Comparison of ENCODE assay signal across 8 mouse cellular contexts in the genomic region with DNA sequence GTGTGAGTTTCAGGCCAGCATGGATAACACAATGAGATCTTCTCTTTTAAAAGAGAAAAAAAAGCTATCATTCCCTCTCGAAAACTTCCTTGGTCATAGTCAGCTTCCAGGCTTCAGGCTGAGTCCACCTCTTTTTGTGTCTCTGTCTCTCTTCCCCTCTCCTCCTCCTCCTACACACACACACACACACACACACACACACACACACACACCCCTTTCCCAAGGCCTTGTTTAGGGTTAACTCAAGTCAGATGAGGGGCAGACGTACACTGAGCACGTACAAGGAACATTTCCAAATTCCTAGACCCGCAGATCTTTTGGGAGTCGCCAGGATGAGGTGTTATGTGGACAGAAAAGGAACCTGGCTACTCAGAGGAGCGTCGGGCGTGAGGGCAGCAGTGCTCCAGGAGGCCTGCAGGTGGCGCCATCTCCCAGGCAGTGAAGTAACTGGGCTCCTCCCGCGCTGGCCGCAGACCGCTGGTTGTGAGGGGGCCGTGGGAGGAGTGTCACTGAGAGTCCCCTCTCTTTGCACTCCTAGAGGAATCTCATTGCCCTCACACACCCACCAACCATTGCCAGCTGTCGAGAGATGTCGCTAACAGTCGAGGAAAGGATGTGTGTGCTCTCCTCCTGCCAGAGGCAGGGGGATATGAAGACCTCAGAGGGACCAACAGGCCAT. TPM values are rescaled to one million over a fixed set of nuclear protein-coding genes. Genes with fewer than 3 reads are reported as not detected.
DNase-seq lines count a peak whose midpoint lies in the region; ATAC-seq and TF ChIP-seq lines count a peak whose summit lies in the region.

No protein-coding gene starts in this region.

- peaks cover 12% of the 10 kb centered on the region for H3K27me3 ChIP-seq in E14TG2a.4 (ENCODE audit: insufficient read depth, low read length)
- H3K27me3 ChIP-seq in embryonic facial prominence, embryonic 14.5 days (replicated peaks; ENCODE audit: control insufficient read depth, insufficient read depth, low read length) = no peaks in the 10 kb centered on the region
- H3K27me3 ChIP-seq in heart, postnatal 0 days (ENCODE audit: control insufficient read depth, insufficient read depth, low read length) = no peaks in the 10 kb centered on the region

- H3K36me3 ChIP-seq in E14TG2a.4 (ENCODE audit: insufficient read depth, low read length) = no peaks in the 10 kb centered on the region
- H3K36me3 ChIP-seq in embryonic facial prominence, embryonic 14.5 days (ENCODE audit: control insufficient read depth, insufficient read depth, low read length) = no peaks in the 10 kb centered on the region
- H3K36me3 ChIP-seq in heart, postnatal 0 days (replicated peaks; ENCODE audit: control insufficient read depth, insufficient read depth, low read length) = no peaks in the 10 kb centered on the region

- no peak overlapping the region for H3K4me3 ChIP-seq in E14TG2a.4 (replicated peaks; ENCODE audit: low read length)
- no peak overlapping the region for H3K4me3 ChIP-seq in bone marrow, adult 2 months (replicated peaks; ENCODE audit: control insufficient read depth, low read depth, low read length)
- H3K4me3 ChIP-seq in embryonic facial prominence, embryonic 14.5 days (ENCODE audit: low read depth, low read length) = no peak overlapping the region
- H3K4me3 ChIP-seq in heart, postnatal 0 days (ENCODE audit: low read depth, low read length) = no peak overlapping the region

- H3K27ac ChIP-seq in bone marrow, adult 2 months (ENCODE audit: control insufficient read depth, insufficient read depth, low read depth, low read length, poor library complexity) = no peak overlapping the region
- no peak overlapping the region for H3K27ac ChIP-seq in embryonic facial prominence, embryonic 14.5 days (replicated peaks; ENCODE audit: low read depth, low read length)
- no peak overlapping the region for H3K27ac ChIP-seq in heart, postnatal 0 days (ENCODE audit: low read depth)

- H3K9me3 ChIP-seq in E14TG2a.4 (ENCODE audit: low read length) = no peaks in the 10 kb centered on the region
- no peaks in the 10 kb centered on the region for H3K9me3 ChIP-seq in embryonic facial prominence, embryonic 14.5 days (ENCODE audit: control insufficient read depth, low read length)
- no peaks in the 10 kb centered on the region for H3K9me3 ChIP-seq in heart, postnatal 0 days (replicated peaks; ENCODE audit: control insufficient read depth, low read length)

- H3K4me1 ChIP-seq in E14TG2a.4 (replicated peaks; ENCODE audit: low read depth, low read length) = no peaks in the 10 kb centered on the region; the same call in 1 of the 2 replicates
- peaks cover 1% of the 10 kb centered on the region; the same call in 1 of the 2 replicates for H3K4me1 ChIP-seq in bone marrow, adult 2 months (ENCODE audit: control insufficient read depth, insufficient read depth, low read length)
- 0 out of 2 replicates have a peak, but pooled peaks cover 2% of the 10 kb centered on the region for H3K4me1 ChIP-seq in embryonic facial prominence, embryonic 14.5 days (ENCODE audit: control insufficient read depth, insufficient read depth, low read length)
- no peaks in the 10 kb centered on the region for H3K4me1 ChIP-seq in heart, postnatal 0 days (ENCODE audit: control insufficient read depth, insufficient read depth)

- WGBS in bone marrow, adult 2 months = 8% methylated on average over 17 of the region's 17 CpGs
- 4% methylated on average over 13 of the region's 17 CpGs for WGBS in embryonic facial prominence, embryonic 14.5 days
- whole genome bisulfite sequencing in heart, postnatal 0 days = 7% methylated on average over 17 of the region's 17 CpGs

- DNase-seq in embryonic facial prominence, embryonic 14.5 days (ENCODE audit: low spot score) = peak; percentile 78
- peak; percentile 58 for DNase-seq in heart, postnatal 0 days (ENCODE audit: low spot score)
- peak; percentile 44 to 58 for DNase-seq in layer of hippocampus, postnatal 14 days (ENCODE audit: low spot score in 2 of 2)
- peak; percentile 62 for DNase-seq in lung, postnatal 36 days
- peak; percentile 74 for DNase-seq in retina, postnatal 7 days (ENCODE audit: low read depth, low spot score)
- DNase-seq in urinary bladder, postnatal 25 days (ENCODE audit: low spot score) = peak; percentile 71

- no peak for TF ChIP-seq POLR2A in bone marrow, adult 2 months (IDR thresholded peaks at IDR 0.05; ENCODE audit: borderline replicate concordance, control insufficient read depth, low read depth, low read length)

- no peak for TF ChIP-seq EP300 in heart, postnatal 0 days (IDR thresholded peaks at IDR 0.05; ENCODE audit: low read depth)

- TF ChIP-seq CTCF in E14TG2a.4 (conservative IDR thresholded peaks at IDR 0.05; ENCODE audit: low read length) = peak; percentile 93
- TF ChIP-seq CTCF in bone marrow, adult 2 months (IDR thresholded peaks at IDR 0.05; ENCODE audit: control insufficient read depth, insufficient read depth, low read length) = peak; percentile 92
- TF ChIP-seq CTCF in heart, postnatal 0 days (IDR thresholded peaks at IDR 0.05; ENCODE audit: low read depth) = peak; percentile 90

- peak; percentile 67 for ATAC-seq in embryonic facial prominence, embryonic 14.5 days (ENCODE audit: low read depth)
- ATAC-seq in heart, postnatal 0 days (ENCODE audit: insufficient read depth, low read depth) = peak; percentile 71

- H3K9ac ChIP-seq in embryonic facial prominence, embryonic 14.5 days (ENCODE audit: low read depth, low read length) = 0 out of 2 replicates have a peak overlapping the region, but pooled peaks have one; percentile 11
- no peak overlapping the region for H3K9ac ChIP-seq in heart, postnatal 0 days (replicated peaks; ENCODE audit: low read depth, low read length)

- H3K4me2 ChIP-seq in embryonic facial prominence, embryonic 14.5 days (ENCODE audit: low read depth, low read length) = peak overlapping the region; percentile 38
- peak overlapping the region; percentile 34 for H3K4me2 ChIP-seq in heart, postnatal 0 days (ENCODE audit: low read depth, low read length)

RNA-seq across cellular contexts. Expression of a gene that starts 51.3 kb away (rescaled TPM):
- 132 and 162 TPM in 2 replicates for polyA plus RNA-seq in bone marrow, adult 2 months (2011; ENCODE audit: insufficient read depth, insufficient read length, low replicate concordance, missing spikeins)
- polyA plus RNA-seq in embryonic facial prominence, embryonic 14.5 days (2014; fragmentation: Nextera tagmentation; extraction: Ambion mirVana) = 21.2 and 21.9 TPM in 2 replicates
- 75.6 and 80.7 TPM in 2 replicates for total RNA-seq in heart, postnatal 0 days (2014; rRNA removed; ENCODE audit: low replicate concordance)
- polyA plus RNA-seq in heart, postnatal 0 days (2015; fragmentation: Nextera tagmentation; extraction: Ambion mirVana) = 20.1 and 23.5 TPM in 2 replicates
- 100 to 1,000 TPM; 199 to 204 TPM for total RNA-seq in layer of hippocampus, postnatal 14 days (2021)
